Mouse (Mus musculus): Measurements from ENCODE around the gene S100z. TPM values are rescaled to one million over a fixed set of nuclear protein-coding genes. Genes with fewer than 3 reads are reported as not detected.

The S100z gene
- total RNA-seq, 2 experiments from 2014 or later: not detected

GRCm38 (mm10) chr13:95484664-95485063 lies 6.1 kb upstream of the S100z start:
- TF ChIP-seq CTCF (conservative IDR thresholded peaks at IDR 0.05): no peak
- no peak overlapping the region for H3K4me3 ChIP-seq
- H3K27ac ChIP-seq: no peak overlapping the region
- DNase-seq (ENCODE audit: low spot score in 2 of 2): no peak

GRCm38 (mm10) chr13:95481428-95481827 lies 2.9 kb upstream of the S100z start:
- H3K27ac ChIP-seq: no peak overlapping the region
- peak; percentile 42 to 77 for DNase-seq (ENCODE audit: low spot score in 2 of 2)
- no peak overlapping the region for H3K4me3 ChIP-seq
- TF ChIP-seq CTCF (conservative IDR thresholded peaks at IDR 0.05): peak; percentile 93

GRCm38 (mm10) chr13:95477173-95477572 lies 1.3 kb downstream of the S100z start:
- DNase-seq (ENCODE audit: low spot score in 2 of 2): no peak
- no peak for TF ChIP-seq CTCF (conservative IDR thresholded peaks at IDR 0.05)
- Histone ChIP-seq H3K4me3 (no peak overlapping the region), H3K27ac (no peak overlapping the region)

- Histone ChIP-seq H3K4me3 (no peak overlapping the region), H3K27ac (no peak overlapping the region)
- TF ChIP-seq CTCF (conservative IDR thresholded peaks at IDR 0.05): no peak
- no peak for DNase-seq (ENCODE audit: low spot score in 2 of 2)
Measured at GRCm38 (mm10) chr13:95475124-95475523, 3.4 kb downstream of the S100z start.

GRCm38 (mm10) chr13:95474294-95474693 lies 4.2 kb downstream of the S100z start:
- H3K4me3 ChIP-seq: no peak overlapping the region
- no peak overlapping the region for H3K27ac ChIP-seq
- no peak for DNase-seq (ENCODE audit: low spot score in 2 of 2)
- TF ChIP-seq CTCF (conservative IDR thresholded peaks at IDR 0.05): no peak

- Histone ChIP-seq H3K27ac (no peak overlapping the region), H3K4me3 (no peak overlapping the region)
- DNase-seq (ENCODE audit: low spot score in 2 of 2): no peak
- TF ChIP-seq CTCF (conservative IDR thresholded peaks at IDR 0.05): peak; percentile 60
Measured at GRCm38 (mm10) chr13:95470970-95471369, 7.6 kb downstream of the S100z start.

- no peak overlapping the region for H3K4me3 ChIP-seq
- TF ChIP-seq CTCF (conservative IDR thresholded peaks at IDR 0.05): no peak
- H3K27ac ChIP-seq: no peak overlapping the region
- no peak for DNase-seq (ENCODE audit: low spot score in 2 of 2)
Measured at GRCm38 (mm10) chr13:95451529-95451928, 27.0 kb downstream of the S100z start.

- no peak for DNase-seq (ENCODE audit: low spot score in 2 of 2)
- Histone ChIP-seq H3K27ac (no peak overlapping the region), H3K4me3 (no peak overlapping the region)
- no peak for TF ChIP-seq CTCF (conservative IDR thresholded peaks at IDR 0.05)
Measured at GRCm38 (mm10) chr13:95450636-95451210, 27.8 kb downstream of the S100z start.

- no peak overlapping the region for H3K4me3 ChIP-seq
- TF ChIP-seq CTCF (conservative IDR thresholded peaks at IDR 0.05): no peak
- H3K27ac ChIP-seq: no peak overlapping the region
- DNase-seq (ENCODE audit: low spot score in 2 of 2): no peak
Measured at GRCm38 (mm10) chr13:95449730-95450129, 28.8 kb downstream of the S100z start.

- no peak within 1 kb of the TSS for H3K27ac ChIP-seq
- TF ChIP-seq CTCF (conservative IDR thresholded peaks at IDR 0.05): no peak
- no peak for DNase-seq (ENCODE audit: low spot score in 2 of 2)
- H3K4me3 ChIP-seq: peak within 1 kb of the TSS; percentile 44
Measured at GRCm38 (mm10) chr13:95444824-95445223, 33.7 kb downstream of the S100z start, which contains the start of gene Crhbp. Crhbp (minus strand) TSS chr13:95444924.

- DNase-seq (ENCODE audit: low spot score in 2 of 2): no peak
- TF ChIP-seq CTCF (conservative IDR thresholded peaks at IDR 0.05): no peak
- H3K27ac ChIP-seq: no peak overlapping the region
- no peak overlapping the region; the same call in 1 of the 2 replicates for H3K4me3 ChIP-seq
Measured at GRCm38 (mm10) chr13:95444291-95444690, 34.2 kb downstream of the S100z start.

- no peak for DNase-seq (ENCODE audit: low spot score in 2 of 2)
- H3K27ac ChIP-seq: no peak overlapping the region
- peak overlapping the region; percentile 44 for H3K4me3 ChIP-seq
- peak; percentile 40 for TF ChIP-seq CTCF (conservative IDR thresholded peaks at IDR 0.05)
Measured at GRCm38 (mm10) chr13:95443376-95444233, 34.9 kb downstream of the S100z start.

- TF ChIP-seq CTCF (conservative IDR thresholded peaks at IDR 0.05): no peak
Measured at GRCm38 (mm10) chr13:95442901-95443300, 35.6 kb downstream of the S100z start.

GRCm38 (mm10) chr13:95439569-95439968 lies 39.0 kb downstream of the S100z start:
- no peak for TF ChIP-seq CTCF (conservative IDR thresholded peaks at IDR 0.05)
- no peak overlapping the region for H3K27ac ChIP-seq
- no peak overlapping the region for H3K4me3 ChIP-seq
- DNase-seq (ENCODE audit: low spot score in 2 of 2): peak in 1 of 2 experiments; percentile 35

More at GRCm38 (mm10) chr13:95442901-95443300, 35.6 kb downstream of the S100z start:
- H3K27ac ChIP-seq: no peak overlapping the region
- no peak for DNase-seq (ENCODE audit: low spot score in 2 of 2)
- no peak overlapping the region for H3K4me3 ChIP-seq

Measured in layer of hippocampus, adult 2 months (tissue).